Mouse (Mus musculus): Measurements from ENCODE around the gene Rwdd4a.
A peak's percentile ranks its signal among the peaks of the same experiment; 100 is the strongest.

Rwdd4a gene

DNA sequence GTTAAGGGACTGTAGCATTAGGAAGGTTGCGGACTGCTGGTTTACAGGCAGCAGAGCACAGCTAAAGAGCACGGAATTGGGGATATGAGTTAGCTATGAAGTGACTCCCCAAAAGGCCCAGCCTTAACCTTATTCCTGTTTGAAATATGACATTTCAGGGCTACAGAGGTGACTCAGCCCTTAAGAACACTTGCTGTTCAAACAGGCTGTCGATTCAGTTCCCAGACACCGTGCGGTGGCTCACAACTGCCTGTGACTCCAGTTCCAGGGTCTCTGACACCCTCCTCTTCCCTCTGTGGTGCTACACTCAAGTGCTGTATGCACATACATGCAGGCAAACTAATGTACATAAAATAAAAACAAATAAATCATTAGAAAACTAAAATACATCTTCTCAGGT is 55.2 kb downstream of the Rwdd4a start:
- no peak for DNase-seq

DNA sequence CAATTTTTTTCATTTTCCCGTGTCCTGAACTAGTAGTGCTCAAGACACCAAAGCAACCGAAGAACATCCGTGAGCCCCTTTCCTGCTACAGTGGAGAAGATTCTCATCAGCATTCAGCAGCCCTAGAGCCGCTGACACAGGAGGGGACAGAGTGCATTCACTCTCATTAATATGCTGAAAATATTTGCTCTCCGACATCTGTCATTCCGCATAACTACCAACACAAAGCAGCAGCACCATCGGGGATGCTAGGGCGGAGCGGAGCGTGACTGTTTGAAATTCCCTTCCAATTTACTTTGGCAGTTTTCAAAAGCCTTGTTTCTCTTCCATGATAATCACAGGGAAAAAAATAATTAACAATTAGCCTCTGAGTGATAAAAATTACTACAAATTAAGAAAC is 56.9 kb downstream of the Rwdd4a start:
- DNase-seq, result peak in 1 of 2 experiments; percentile 13

DNA sequence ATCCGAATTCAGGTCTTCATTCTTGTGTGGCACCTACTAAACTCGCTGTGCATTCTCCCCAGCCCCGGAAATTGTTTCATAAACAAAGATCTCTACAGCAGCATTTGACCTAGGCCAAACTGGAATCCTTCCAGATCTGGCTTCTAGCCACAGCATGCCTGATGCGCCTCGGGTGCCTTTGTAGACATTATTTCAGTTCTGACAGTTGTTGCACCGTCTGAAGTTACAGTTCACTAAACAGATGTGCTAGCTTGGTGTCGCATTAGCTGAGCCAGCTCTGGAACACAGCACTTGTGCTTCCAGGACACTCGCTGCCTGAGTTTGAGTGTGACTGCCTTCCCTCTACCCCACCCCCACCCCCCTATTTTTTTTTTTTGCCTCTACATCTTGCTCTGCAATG is 67.2 kb downstream of the Rwdd4a start:
- peak; percentile 6 to 10 for DNase-seq
